Mouse (Mus musculus) heart, postnatal 0 days (tissue): ENCODE results near the gene Phyhd1.

Experiments used
- CTCF ChIP-seq: IDR thresholded peaks from 2 replicates; pipeline ENCODE4 v1.5.1; 2016; ENCODE audit warnings: antibody characterized with exemption, control low read depth, low read depth
- EP300 ChIP-seq: IDR thresholded peaks from 2 replicates; pipeline ENCODE4 v1.6.1; 2016; ENCODE audit warnings: antibody characterized with exemption, low read depth

DNA sequence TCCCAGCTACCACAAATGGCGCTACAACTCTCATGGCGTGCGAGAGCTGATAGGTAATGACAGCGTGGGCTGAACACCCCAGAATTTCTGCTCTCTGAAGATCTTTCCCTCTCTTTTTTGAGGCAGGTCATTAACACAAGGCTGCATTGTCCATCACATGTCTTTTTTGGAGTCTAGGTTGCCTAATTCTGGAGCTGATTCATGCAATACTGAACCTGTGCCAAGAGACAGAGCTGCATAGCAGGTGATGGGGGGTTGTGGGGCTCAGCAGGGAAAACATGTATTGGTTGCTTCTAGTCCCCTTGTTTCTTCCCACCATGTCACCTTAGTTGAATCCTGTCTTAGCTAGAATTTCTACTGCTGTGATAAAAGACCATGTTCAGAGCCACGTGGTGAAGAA is 59.3 kb downstream of the Phyhd1 start:
- TF ChIP-seq CTCF, result no peak
- TF ChIP-seq EP300, result no peak
